Mouse (Mus musculus): ENCODE measurements around the gene Olfr320. TPM values are rescaled to one million over a fixed set of nuclear protein-coding genes. Genes with fewer than 3 reads are reported as not detected.

Olfr320 gene
- not detected for total RNA-seq (2023)

DNA sequence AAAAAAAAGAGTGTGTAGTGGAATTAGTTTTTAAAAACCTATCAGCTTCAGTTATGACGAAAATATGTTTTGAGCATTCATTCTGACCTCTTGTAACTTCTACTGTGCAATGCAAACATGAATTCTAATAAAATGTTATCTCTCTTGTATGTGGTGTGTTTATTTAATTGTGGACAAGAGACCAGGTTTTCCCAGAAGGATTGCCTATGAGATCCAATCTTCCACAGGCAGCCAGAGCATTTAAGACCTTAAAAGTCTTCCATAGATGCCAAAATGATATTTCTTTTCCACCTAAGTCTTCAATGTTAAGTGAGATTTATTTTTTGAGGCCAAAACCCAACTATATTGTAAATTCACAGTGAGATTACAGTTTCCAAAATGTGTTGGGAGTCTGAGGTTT, at the start of gene Olfr320:
TSS of gene Olfr320 (plus strand) at position 301 of the 400 bp plus-strand sequence.

DNA sequence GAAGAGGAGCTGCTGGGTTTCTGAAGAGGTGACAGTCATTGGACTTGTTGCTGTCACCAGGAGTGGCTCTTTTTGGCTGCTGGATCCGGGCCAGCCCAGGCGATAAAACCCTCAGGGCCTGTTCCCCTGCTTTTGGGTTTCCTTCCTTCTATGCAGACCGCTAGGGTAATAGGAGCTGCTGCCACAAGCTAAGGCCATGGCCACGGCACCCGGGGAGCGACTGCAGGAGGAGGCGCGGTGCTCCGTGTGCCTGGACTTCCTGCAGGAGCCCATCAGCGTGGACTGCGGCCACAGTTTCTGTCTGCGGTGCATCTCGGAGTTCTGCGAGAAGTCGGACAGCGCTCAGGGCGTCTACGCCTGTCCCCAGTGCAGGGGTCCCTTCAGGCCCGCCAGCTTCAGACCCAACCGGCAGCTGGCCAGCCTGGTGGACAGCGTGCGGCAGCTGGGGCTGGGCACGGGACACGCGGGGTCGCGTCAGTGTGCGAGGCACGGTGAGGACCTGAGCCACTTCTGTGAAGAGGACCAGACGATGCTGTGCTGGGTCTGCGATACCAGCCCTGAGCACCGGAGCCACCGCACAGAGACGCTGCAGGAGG, 40.5 kb upstream of the Olfr320 start, which contains the start of gene Trim58:
TSS of gene Trim58 (plus strand) at position 194 of the 596 bp plus-strand sequence.

DNA sequence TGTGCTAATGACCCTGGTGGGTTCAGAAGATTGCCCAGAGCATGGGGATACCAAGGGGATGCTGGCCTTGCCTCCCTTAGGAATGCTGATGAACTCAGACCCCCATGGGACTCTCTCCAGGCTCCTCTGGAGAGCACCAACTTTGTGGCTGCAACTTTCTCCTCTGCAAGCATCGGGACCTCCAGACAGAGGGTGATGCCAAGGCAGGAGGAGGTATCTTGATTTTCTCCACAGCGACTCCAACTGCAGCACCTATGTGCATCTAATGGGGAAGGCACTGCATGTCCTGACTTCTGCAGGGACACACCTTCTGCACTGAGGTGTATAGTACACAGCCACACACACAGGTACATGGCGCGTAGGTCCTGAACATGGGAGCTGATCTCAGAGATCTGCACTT, 22.3 kb upstream of the Olfr320 start, which contains the start of gene Olfr322:
TSS of gene Olfr322 (plus strand) at position 187 of the 400 bp plus-strand sequence.

DNA sequence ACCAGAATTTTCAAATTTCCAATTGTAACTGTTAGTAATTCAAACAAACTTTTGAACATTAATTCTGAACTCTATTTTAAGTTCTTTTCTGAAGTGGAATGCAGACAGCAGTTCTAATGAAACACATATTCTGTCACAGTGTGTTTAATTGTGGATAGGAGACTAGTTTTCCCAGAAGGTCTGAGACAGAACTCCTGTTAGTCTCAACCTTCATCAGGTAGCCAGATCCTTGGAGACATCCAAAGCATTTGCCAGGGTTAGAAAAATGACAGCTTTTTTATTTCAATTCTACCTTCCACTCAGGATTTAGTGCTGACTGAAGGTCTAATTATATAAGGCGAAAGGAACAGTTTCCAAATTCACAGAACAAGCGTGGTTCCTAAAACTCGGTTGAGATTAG, 18.0 kb downstream of the Olfr320 start, which contains the start of gene Olfr319:
TSS of gene Olfr319 (plus strand) at position 301 of the 400 bp plus-strand sequence.

DNA sequence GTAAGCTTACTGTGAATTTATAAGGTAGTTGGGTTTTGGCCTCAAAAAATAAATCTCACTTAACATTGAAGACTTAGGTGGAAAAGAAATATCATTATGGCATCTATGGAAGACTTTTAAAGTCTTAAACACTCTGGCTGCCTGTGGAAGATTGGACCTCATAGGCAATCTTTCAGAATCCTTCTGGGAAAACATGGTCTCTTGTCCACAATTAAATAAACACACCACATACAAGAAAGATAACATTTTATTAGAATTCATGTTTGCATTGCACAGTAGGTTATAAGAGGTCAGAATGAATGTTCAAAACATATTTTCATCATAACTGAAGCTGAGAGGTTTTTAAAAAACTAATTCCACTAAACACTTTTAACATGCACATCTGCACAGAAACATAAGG, 43.0 kb downstream of the Olfr320 start, which contains the start of gene Olfr318:
TSS of gene Olfr318 (minus strand) at position 101 of the 400 bp plus-strand sequence.

Other genes with a start within 250 kb of the Olfr320 start
- gene Gm12253, start 248.5 kb upstream of the Olfr320 start, total RNA-seq (2023) = not detected
- not detected for gene Lypd9, start 228.2 kb upstream of the Olfr320 start, total RNA-seq (2023)
- not detected for gene Olfr30, start 218.8 kb upstream of the Olfr320 start, total RNA-seq (2023)
- gene Olfr332, start 188.5 kb upstream of the Olfr320 start, total RNA-seq (2023) = not detected
- gene Olfr331, start 178.5 kb upstream of the Olfr320 start, total RNA-seq (2023) = not detected
- gene Olfr330, start 146.3 kb upstream of the Olfr320 start, total RNA-seq (2023) = not detected
- gene Olfr329-ps, start 134.7 kb upstream of the Olfr320 start, total RNA-seq (2023) = not detected
- gene Olfr328, start 125.5 kb upstream of the Olfr320 start, total RNA-seq (2023) = 0.53 TPM
- not detected for gene Olfr224, start 110.5 kb upstream of the Olfr320 start, total RNA-seq (2023)
- not detected for gene Olfr325, start 103.4 kb upstream of the Olfr320 start, total RNA-seq (2023)
- gene Olfr324, start 86.0 kb upstream of the Olfr320 start, total RNA-seq (2023) = not detected
- gene 2210407C18Rik, start 65.0 kb upstream of the Olfr320 start, total RNA-seq (2023) = not detected
- gene Olfr323, start 50.6 kb upstream of the Olfr320 start, total RNA-seq (2023) = not detected
- gene Trim58, start 40.6 kb upstream of the Olfr320 start, total RNA-seq (2023) = not detected
- gene Olfr322, start 22.3 kb upstream of the Olfr320 start, total RNA-seq (2023) = not detected
- gene Olfr319, start 18.1 kb downstream of the Olfr320 start, total RNA-seq (2023) = not detected
- 0.47 TPM for gene Olfr318, start 42.9 kb downstream of the Olfr320 start, total RNA-seq (2023)
- gene Olfr317, start 58.1 kb downstream of the Olfr320 start, total RNA-seq (2023) = not detected
- gene Olfr316, start 71.6 kb downstream of the Olfr320 start, total RNA-seq (2023) = not detected
- not detected for gene Olfr315, start 92.1 kb downstream of the Olfr320 start, total RNA-seq (2023)
- gene Olfr314, start 101.9 kb downstream of the Olfr320 start, total RNA-seq (2023) = not detected
- gene Fam183b, start 120.9 kb downstream of the Olfr320 start, total RNA-seq (2023) = not detected
- not detected for gene Olfr313, start 133.9 kb downstream of the Olfr320 start, total RNA-seq (2023)
- not detected for gene Olfr312, start 148.1 kb downstream of the Olfr320 start, total RNA-seq (2023)
- not detected for gene Olfr311, start 158.2 kb downstream of the Olfr320 start, total RNA-seq (2023)
- gene Gm12258, start 166.1 kb downstream of the Olfr320 start, total RNA-seq (2023) = 9.9 TPM
- gene 2810021J22Rik, start 186.1 kb downstream of the Olfr320 start, total RNA-seq (2023) = 15.7 TPM
- 9.7 TPM for gene Zfp39, start 223.1 kb downstream of the Olfr320 start, total RNA-seq (2023)
- gene Btnl10, start 236.8 kb downstream of the Olfr320 start, total RNA-seq (2023) = not detected

Measured in CD4-positive naive resting alpha-beta T cell, adult 57 days (primary cell).